Mouse (Mus musculus): ENCODE results near the gene Chrna3.

GRCm38 (mm10) chr9:54963669-54964068 lies 62.7 kb downstream of the Chrna3 start:
- no peak for TF ChIP-seq MAX (IDR thresholded peaks at IDR 0.05; ENCODE audit: low read depth)
- TF ChIP-seq POLR2A (IDR thresholded peaks at IDR 0.05; ENCODE audit: insufficient read length, low read depth), result no peak
- no peak for TF ChIP-seq SRF (IDR thresholded peaks at IDR 0.05; ENCODE audit: control insufficient read depth, insufficient read length, low read depth)
- no peak for TF ChIP-seq USF1 (IDR thresholded peaks at IDR 0.05; ENCODE audit: low read depth)
- TF ChIP-seq TCF12 (IDR thresholded peaks at IDR 0.05; ENCODE audit: insufficient read depth, poor library complexity, severe bottlenecking), result no peak
- no peak for TF ChIP-seq E2F4 (IDR thresholded peaks at IDR 0.05; ENCODE audit: insufficient read depth)
- no peak for TF ChIP-seq POLR2AphosphoS2 (IDR thresholded peaks at IDR 0.05; ENCODE audit: insufficient read length, low read depth)
- no peak for TF ChIP-seq MYOG (IDR thresholded peaks at IDR 0.05; ENCODE audit: control insufficient read depth in 1 of 3, insufficient read depth in 1 of 3, insufficient read length in 2 of 3, low read depth in 2 of 3)
- TF ChIP-seq MYOD1 (IDR thresholded peaks at IDR 0.05; ENCODE audit: control insufficient read depth in 1 of 3, insufficient read length in 2 of 3, low read depth in 2 of 3), result no peak
- TF ChIP-seq REST (IDR thresholded peaks at IDR 0.05; ENCODE audit: insufficient read depth, insufficient read length), result no peak
- TF ChIP-seq TCF3 (IDR thresholded peaks at IDR 0.05; ENCODE audit: insufficient read length, low read depth), result no peak

All from myocyte (in vitro differentiated cells).